Mouse (Mus musculus) hindbrain, embryonic 16.5 days (tissue): Measurements from ENCODE around the gene Etnk2. TPM values are rescaled to one million over a fixed set of nuclear protein-coding genes. Genes with fewer than 3 reads are reported as not detected.

ENCODE experiments used
- ATAC-seq: fragments of 200-750 bp; cut with Nextera tagmentation; 2 replicates; pipeline ENCODE4 v1.8.0; 2017; ENCODE audit warnings: moderate TSS enrichment, moderate library complexity
- H3K27ac ChIP-seq: fragments of 300-500 bp; sonication (generic); 2 replicates; pipeline ENCODE4 v1.5.1; 2014; ENCODE audit warnings: low read depth, mild to moderate bottlenecking, control low read depth, low read length, moderate library complexity
- H3K27me3 ChIP-seq: fragments of 300-500 bp; sonication (generic); replicated peaks from 2 replicates; pipeline ENCODE4 v1.6.1; 2014; ENCODE audit warnings: low read length; ENCODE audit not compliant: control insufficient read depth, insufficient read depth
- H3K36me3 ChIP-seq: fragments of 300-500 bp; sonication (generic); 2 replicates; pipeline ENCODE4 v1.6.1; 2014; ENCODE audit warnings: mild to moderate bottlenecking, low read length, moderate library complexity, mixed read lengths; ENCODE audit not compliant: control insufficient read depth, insufficient read depth
- H3K4me1 ChIP-seq: fragments of 300-500 bp; sonication (generic); 2 replicates; pipeline ENCODE4 v1.6.1; 2014; ENCODE audit warnings: low read depth, low read length; ENCODE audit not compliant: control insufficient read depth, insufficient read depth
- H3K4me2 ChIP-seq: fragments of 300-500 bp; sonication (generic); 2 replicates; pipeline ENCODE4 v1.6.1; 2014; ENCODE audit warnings: mild to moderate bottlenecking, low read length, control low read depth, moderate library complexity
- H3K4me3 ChIP-seq: fragments of 300-500 bp; sonication (generic); 2 replicates; pipeline ENCODE4 v1.5.1; 2014; ENCODE audit warnings: mild to moderate bottlenecking, low read length, control low read depth, moderate library complexity
- H3K9ac ChIP-seq: fragments of 300-500 bp; sonication (generic); 2 replicates; pipeline ENCODE4 v1.6.1; 2014; ENCODE audit warnings: low read depth, mild to moderate bottlenecking, control low read depth, low read length, moderate library complexity
- H3K9me3 ChIP-seq: fragments of 300-500 bp; sonication (generic); 2 replicates; pipeline ENCODE4 v1.6.1; 2014; ENCODE audit warnings: mild to moderate bottlenecking, low read length, moderate library complexity; ENCODE audit not compliant: control insufficient read depth
- WGBS: fragments of 180-500 bp; shearing (Covaris S2); extraction: QIAGEN DNeasy Blood & Tissue Kit; methylation state at CpG from one replicate; pipeline ENCODE4 v1.1.7; 2014; 5-methylcytosine and 5-hydroxymethylcytosine counted together
- polyA plus RNA-seq: library from polyadenylated mRNA; unstranded; fragments of >200 nt; fragmentation: Nextera tagmentation; extraction: Ambion mirVana; gene quantifications from 2 replicates; pipeline ENCODE4 v1.2.1, GENCODE M21; 2015

Etnk2 gene
- polyA plus RNA-seq, 1 experiment from 2014 or later, result 29.5 TPM

GRCm38 (mm10) chr1:133375696-133376346 is 12.4 kb downstream of the Etnk2 start:
- no peak for ATAC-seq
- no peaks in the 10 kb centered on the region for H3K4me1 ChIP-seq
- H3K9me3 ChIP-seq, result no peaks in the 10 kb centered on the region
- 0 out of 2 replicates have a peak, but pooled peaks cover 2% of the 10 kb centered on the region for H3K36me3 ChIP-seq
- no peak overlapping the region for H3K27ac ChIP-seq
- H3K27me3 ChIP-seq, result no peaks in the 10 kb centered on the region
- no peak overlapping the region for H3K4me3 ChIP-seq
- H3K9ac ChIP-seq, result no peak overlapping the region
- H3K4me2 ChIP-seq, result no peak overlapping the region
- 51% methylated on average over 10 of the region's 10 CpGs for WGBS

- 87% methylated on average over 5 of the region's 5 CpGs for WGBS
- no peak overlapping the region for H3K9ac ChIP-seq
- 0 out of 2 replicates have a peak, but pooled peaks cover 2% of the 10 kb centered on the region for H3K36me3 ChIP-seq
- H3K27me3 ChIP-seq, result no peaks in the 10 kb centered on the region
- no peak for ATAC-seq
- no peak overlapping the region for H3K4me3 ChIP-seq
- no peak overlapping the region for H3K4me2 ChIP-seq
- no peak overlapping the region for H3K27ac ChIP-seq
- peaks cover 5% of the 10 kb centered on the region; the same call in 1 of the 2 replicates for H3K4me1 ChIP-seq
- H3K9me3 ChIP-seq, result no peaks in the 10 kb centered on the region
These were observed 14.2 kb downstream of the Etnk2 start for GRCm38 (mm10) chr1:133377547-133377946.

GRCm38 (mm10) chr1:133379254-133379985 is 16.0 kb downstream of the Etnk2 start:
- WGBS, result 60% methylated on average over 10 of the region's 10 CpGs
- Histone ChIP-seq H3K9me3 (no peaks in the 10 kb centered on the region), H3K9ac (no peak overlapping the region), H3K27ac (no peak overlapping the region), H3K36me3 (0 out of 2 replicates have a peak, but pooled peaks cover under 1% of the 10 kb centered on the region), H3K27me3 (no peaks in the 10 kb centered on the region), H3K4me3 (no peak overlapping the region), H3K4me2 (no peak overlapping the region), H3K4me1 (peaks cover 7% of the 10 kb centered on the region; the same call in 1 of the 2 replicates)
- no peak for ATAC-seq

- no peaks in the 10 kb centered on the region for H3K27me3 ChIP-seq
- no peak overlapping the region for H3K4me3 ChIP-seq
- no peaks in the 10 kb centered on the region for H3K9me3 ChIP-seq
- 82% methylated on average over 3 of the region's 3 CpGs for WGBS
- no peaks in the 10 kb centered on the region for H3K36me3 ChIP-seq
- H3K9ac ChIP-seq, result no peak overlapping the region
- peaks cover 7% of the 10 kb centered on the region; the same call in 1 of the 2 replicates for H3K4me1 ChIP-seq
- H3K4me2 ChIP-seq, result no peak overlapping the region
- no peak overlapping the region for H3K27ac ChIP-seq
- ATAC-seq, result no peak
These were observed 16.6 kb downstream of the Etnk2 start for GRCm38 (mm10) chr1:133379986-133380320.

- H3K9me3 ChIP-seq, result no peaks in the 10 kb centered on the region
- no peaks in the 10 kb centered on the region for H3K36me3 ChIP-seq
- H3K27ac ChIP-seq, result no peak overlapping the region
- peaks cover 7% of the 10 kb centered on the region; the same call in 1 of the 2 replicates for H3K4me1 ChIP-seq
- H3K4me2 ChIP-seq, result no peak overlapping the region
- no peak for ATAC-seq
- no peak overlapping the region for H3K4me3 ChIP-seq
- no peaks in the 10 kb centered on the region for H3K27me3 ChIP-seq
- 71% methylated on average over 14 of the region's 14 CpGs for WGBS
- H3K9ac ChIP-seq, result no peak overlapping the region
These were observed 17.1 kb downstream of the Etnk2 start for GRCm38 (mm10) chr1:133380347-133381065.

GRCm38 (mm10) chr1:133382008-133382407 is 18.6 kb downstream of the Etnk2 start:
- no peak overlapping the region for H3K27ac ChIP-seq
- H3K36me3 ChIP-seq, result no peaks in the 10 kb centered on the region
- 7% methylated on average over 9 of the region's 9 CpGs for WGBS
- no peaks in the 10 kb centered on the region for H3K9me3 ChIP-seq
- peak; percentile 41 for ATAC-seq
- H3K4me3 ChIP-seq, result no peak overlapping the region
- no peaks in the 10 kb centered on the region for H3K27me3 ChIP-seq
- no peak overlapping the region for H3K4me2 ChIP-seq
- H3K9ac ChIP-seq, result no peak overlapping the region; the same call in 1 of the 2 replicates
- H3K4me1 ChIP-seq, result peaks cover 12% of the 10 kb centered on the region

- ATAC-seq, result no peak; the same call in 1 of the 2 replicates
- Histone ChIP-seq H3K27ac (peak overlapping the region; percentile 54; the same call in 1 of the 2 replicates), H3K27me3 (no peaks in the 10 kb centered on the region)
These were observed 19.3 kb downstream of the Etnk2 start for GRCm38 (mm10) chr1:133382552-133383155.

GRCm38 (mm10) chr1:133383157-133383783 is 19.9 kb downstream of the Etnk2 start:
- no peak overlapping the region; the same call in 1 of the 2 replicates for H3K9ac ChIP-seq
- peaks cover 12% of the 10 kb centered on the region for H3K4me1 ChIP-seq
- no peak overlapping the region for H3K4me2 ChIP-seq
- ATAC-seq, result no peak
- H3K4me3 ChIP-seq, result no peak overlapping the region
- H3K36me3 ChIP-seq, result no peaks in the 10 kb centered on the region
- no peaks in the 10 kb centered on the region for H3K27me3 ChIP-seq
- H3K9me3 ChIP-seq, result no peaks in the 10 kb centered on the region
- no peak overlapping the region for H3K27ac ChIP-seq
- 89% methylated on average over 14 of the region's 14 CpGs for WGBS

More at GRCm38 (mm10) chr1:133382552-133383155, 19.3 kb downstream of the Etnk2 start:
- 46% methylated on average over 12 of the region's 12 CpGs for WGBS
- H3K9me3 ChIP-seq, result no peaks in the 10 kb centered on the region
- no peak overlapping the region for H3K4me2 ChIP-seq
- H3K4me1 ChIP-seq, result peaks cover 12% of the 10 kb centered on the region
- no peak overlapping the region for H3K4me3 ChIP-seq
- peak overlapping the region; percentile 41; the same call in 1 of the 2 replicates for H3K9ac ChIP-seq
- H3K36me3 ChIP-seq, result no peaks in the 10 kb centered on the region
